Mouse (Mus musculus) MEL (cell line): ENCODE data around the gene Cdk12. TPM values are rescaled to one million over a fixed set of nuclear protein-coding genes. Genes with fewer than 3 reads are reported as not detected.

Experiments
- DNase-seq: peaks from one replicate; pipeline ENCODE4 v3.0.0; 2011; ENCODE audit warnings: low read depth, low spot score
- H3K27ac ChIP-seq: 2 replicates; pipeline ENCODE4 v1.5.1; 2012; ENCODE audit warnings: low read depth, mild to moderate bottlenecking, control low read depth, low read length, moderate library complexity; ENCODE audit not compliant: control insufficient read depth
- H3K27me3 ChIP-seq, 2 experiments: fragments of 150-350 bp in 1 of 2; sonication (generic) in 1 of 2; 2 replicates each; pipeline ENCODE4 v1.6.1; 2012; ENCODE audit warnings: low read length in 2 of 2, mild to moderate bottlenecking in 2 of 2, improper control_type of control experiment in 1 of 2, moderate library complexity in 1 of 2; ENCODE audit not compliant: insufficient read depth in 2 of 2, control insufficient read depth in 1 of 2
- H3K36me3 ChIP-seq, 2 experiments: 2 replicates each; pipeline ENCODE4 v1.6.1; 2012 to 2014; ENCODE audit warnings: low read length in 2 of 2, improper control_type of control experiment in 1 of 2, inconsistent platforms in 1 of 2, mild to moderate bottlenecking in 1 of 2; ENCODE audit not compliant: insufficient read depth in 2 of 2, control insufficient read depth in 1 of 2
- H3K4me1 ChIP-seq, 2 experiments: fragments of 150-350 bp in 1 of 2; sonication (generic) in 1 of 2; 2 replicates each; pipeline ENCODE4 v1.6.1; 2012; ENCODE audit warnings: low read length in 2 of 2, improper control_type of control experiment in 1 of 2, mild to moderate bottlenecking in 1 of 2; ENCODE audit not compliant: insufficient read depth in 2 of 2, control insufficient read depth in 1 of 2
- H3K4me3 ChIP-seq, 2 experiments: fragments of 150-350 bp in 1 of 2; sonication (generic) in 1 of 2; 2 replicates each; pipeline ENCODE4 v1.5.1; 2012; ENCODE audit warnings: low read depth in 2 of 2, low read length in 2 of 2, mild to moderate bottlenecking in 2 of 2, moderate library complexity in 2 of 2, control low read depth in 1 of 2, improper control_type of control experiment in 1 of 2; ENCODE audit not compliant: control insufficient read depth in 1 of 2, insufficient read depth in 1 of 2
- H3K79me2 ChIP-seq: 2 replicates; pipeline ENCODE4 v1.6.1; 2012; ENCODE audit warnings: mild to moderate bottlenecking, low read length, moderate library complexity; ENCODE audit not compliant: control insufficient read depth, poor library complexity, insufficient read depth
- H3K9ac ChIP-seq: 2 replicates; pipeline ENCODE4 v1.6.1; 2012; ENCODE audit warnings: low read depth, mild to moderate bottlenecking, control low read depth, low read length, moderate library complexity; ENCODE audit not compliant: control insufficient read depth, poor library complexity, severe bottlenecking
- H3K9me3 ChIP-seq: fragments of 150-350 bp; sonication (generic); replicated peaks from 2 replicates; pipeline ENCODE4 v1.6.1; 2012; ENCODE audit warnings: mild to moderate bottlenecking, low read length, improper control_type of control experiment, moderate library complexity; ENCODE audit not compliant: insufficient read depth
- BHLHE40 ChIP-seq: IDR thresholded peaks from 2 replicates; pipeline ENCODE4 v1.6.1; 2012; ENCODE audit warnings: low read depth, mild to moderate bottlenecking, inconsistent platforms, low read length, improper control_type of control experiment, borderline replicate concordance
- CHD2 ChIP-seq: IDR thresholded peaks from 2 replicates; pipeline ENCODE4 v1.6.1; 2011; ENCODE audit warnings: low read length, improper control_type of control experiment
- CTCF ChIP-seq, 3 experiments: IDR thresholded peaks in 2 of 3; conservative IDR thresholded peaks in 1 of 3; 2 replicates each; pipeline ENCODE4 v1.5.1; 2011 to 2012; ENCODE audit warnings: low read length in 3 of 3, low read depth in 2 of 3, mild to moderate bottlenecking in 2 of 3, improper control_type of control experiment in 1 of 3, inconsistent platforms in 1 of 3, mixed read lengths in 1 of 3, moderate library complexity in 1 of 3; ENCODE audit not compliant: control insufficient read depth in 1 of 3, insufficient read depth in 1 of 3, poor library complexity in 1 of 3, severe bottlenecking in 1 of 3
- EP300 ChIP-seq, 2 experiments: IDR thresholded peaks; 2 replicates each; pipeline ENCODE4 v1.6.1; 2011; ENCODE audit warnings: improper control_type of control experiment in 2 of 2, low read length in 2 of 2, low read depth in 1 of 2, mild to moderate bottlenecking in 1 of 2
- GABPA ChIP-seq: IDR thresholded peaks from 2 replicates; pipeline ENCODE4 v1.6.1; 2012; ENCODE audit warnings: low read depth, mild to moderate bottlenecking, inconsistent platforms, low read length, improper control_type of control experiment, moderate library complexity
- HCFC1 ChIP-seq: IDR thresholded peaks from 2 replicates; pipeline ENCODE4 v1.6.1; 2012; ENCODE audit warnings: low read depth, mild to moderate bottlenecking, inconsistent platforms, low read length, improper control_type of control experiment, moderate library complexity
- MAX ChIP-seq: IDR thresholded peaks from 2 replicates; pipeline ENCODE4 v1.6.1; 2011; ENCODE audit warnings: low read length, improper control_type of control experiment
- MAZ ChIP-seq: IDR thresholded peaks from 2 replicates; pipeline ENCODE4 v1.6.1; 2012; ENCODE audit warnings: low read depth, mild to moderate bottlenecking, inconsistent platforms, low read length, improper control_type of control experiment
- MEF2A ChIP-seq: IDR thresholded peaks from 2 replicates; pipeline ENCODE4 v1.6.1; 2014; ENCODE audit warnings: low read depth, mild to moderate bottlenecking, inconsistent platforms, low read length, improper control_type of control experiment; ENCODE audit not compliant: poor library complexity, insufficient replicate concordance, severe bottlenecking; ENCODE audit errors: extremely low read depth
- MXI1 ChIP-seq: IDR thresholded peaks from 2 replicates; pipeline ENCODE4 v1.6.1; 2011; ENCODE audit warnings: mild to moderate bottlenecking, low read depth, low read length, improper control_type of control experiment
- POLR2A ChIP-seq, 2 experiments: IDR thresholded peaks; 2 replicates each; pipeline ENCODE4 v1.6.1; 2011 to 2012; ENCODE audit warnings: low read length in 2 of 2, mild to moderate bottlenecking in 2 of 2, control low read depth in 1 of 2, improper control_type of control experiment in 1 of 2, low read depth in 1 of 2, moderate library complexity in 1 of 2; ENCODE audit not compliant: control insufficient read depth in 1 of 2, insufficient read depth in 1 of 2, poor library complexity in 1 of 2
- RAD21 ChIP-seq: IDR thresholded peaks from 2 replicates; pipeline ENCODE4 v1.6.1; 2011; ENCODE audit warnings: mild to moderate bottlenecking, low read depth, low read length, improper control_type of control experiment
- RCOR1 ChIP-seq: IDR thresholded peaks from 2 replicates; pipeline ENCODE4 v1.6.1; 2012; ENCODE audit warnings: low read depth, mild to moderate bottlenecking, inconsistent platforms, low read length, improper control_type of control experiment
- SIN3A ChIP-seq: IDR thresholded peaks from 2 replicates; pipeline ENCODE4 v1.6.1; 2012; ENCODE audit warnings: low read length, improper control_type of control experiment, inconsistent platforms
- SMC3 ChIP-seq: IDR thresholded peaks from 2 replicates; pipeline ENCODE4 v1.6.1; 2011; ENCODE audit warnings: low read depth, low read length, improper control_type of control experiment
- TBP ChIP-seq: IDR thresholded peaks from 2 replicates; pipeline ENCODE4 v1.8.0; 2011; ENCODE audit warnings: low read depth, low read length, improper control_type of control experiment
- TCF12 ChIP-seq: IDR thresholded peaks from 2 replicates; pipeline ENCODE4 v1.6.1; 2014; ENCODE audit warnings: low read depth, mild to moderate bottlenecking, inconsistent platforms, low read length, improper control_type of control experiment, moderate library complexity
- UBTF ChIP-seq: IDR thresholded peaks from 2 replicates; pipeline ENCODE4 v1.6.1; 2012; ENCODE audit warnings: low read depth, mild to moderate bottlenecking, inconsistent platforms, low read length, improper control_type of control experiment, moderate library complexity, borderline replicate concordance; ENCODE audit not compliant: insufficient read depth
- USF1 ChIP-seq: IDR thresholded peaks from 2 replicates; pipeline ENCODE4 v1.6.1; 2014; ENCODE audit warnings: low read depth, mild to moderate bottlenecking, inconsistent platforms, low read length, improper control_type of control experiment, moderate library complexity
- ZC3H11A ChIP-seq: IDR thresholded peaks from 2 replicates; pipeline ENCODE4 v1.6.1; 2012; ENCODE audit warnings: low read depth, mild to moderate bottlenecking, inconsistent platforms, low read length, improper control_type of control experiment
- ZKSCAN1 ChIP-seq: IDR thresholded peaks from 2 replicates; pipeline ENCODE4 v1.6.1; 2012; ENCODE audit warnings: low read depth, mild to moderate bottlenecking, inconsistent platforms, low read length, improper control_type of control experiment, moderate library complexity
- polyA plus RNA-seq, 2 experiments: library from polyadenylated mRNA; stranded (reverse) in 1 of 2; unstranded in 1 of 2; fragments of >175 nt in 1 of 2; fragments of >200 nt in 1 of 2; gene quantifications; 2 replicates each; pipeline versions ENCODE4 v1.2.1 to v1.2.4; 2012; ENCODE audit warnings: low replicate concordance in 2 of 2, low read depth in 1 of 2; ENCODE audit not compliant: insufficient read length in 2 of 2, insufficient read depth in 1 of 2, missing spikeins in 1 of 2
- total RNA-seq: library from RNA; depleted of rRNA; stranded (reverse); fragments of 300-350 nt; gene quantifications from 2 replicates; pipeline ENCODE4 v1.2.3, GENCODE M21; 2012

The Cdk12 gene
- total and polyA plus RNA-seq, 3 experiments: 34.3 to 45.5 (median 34.6) TPM

DNA sequence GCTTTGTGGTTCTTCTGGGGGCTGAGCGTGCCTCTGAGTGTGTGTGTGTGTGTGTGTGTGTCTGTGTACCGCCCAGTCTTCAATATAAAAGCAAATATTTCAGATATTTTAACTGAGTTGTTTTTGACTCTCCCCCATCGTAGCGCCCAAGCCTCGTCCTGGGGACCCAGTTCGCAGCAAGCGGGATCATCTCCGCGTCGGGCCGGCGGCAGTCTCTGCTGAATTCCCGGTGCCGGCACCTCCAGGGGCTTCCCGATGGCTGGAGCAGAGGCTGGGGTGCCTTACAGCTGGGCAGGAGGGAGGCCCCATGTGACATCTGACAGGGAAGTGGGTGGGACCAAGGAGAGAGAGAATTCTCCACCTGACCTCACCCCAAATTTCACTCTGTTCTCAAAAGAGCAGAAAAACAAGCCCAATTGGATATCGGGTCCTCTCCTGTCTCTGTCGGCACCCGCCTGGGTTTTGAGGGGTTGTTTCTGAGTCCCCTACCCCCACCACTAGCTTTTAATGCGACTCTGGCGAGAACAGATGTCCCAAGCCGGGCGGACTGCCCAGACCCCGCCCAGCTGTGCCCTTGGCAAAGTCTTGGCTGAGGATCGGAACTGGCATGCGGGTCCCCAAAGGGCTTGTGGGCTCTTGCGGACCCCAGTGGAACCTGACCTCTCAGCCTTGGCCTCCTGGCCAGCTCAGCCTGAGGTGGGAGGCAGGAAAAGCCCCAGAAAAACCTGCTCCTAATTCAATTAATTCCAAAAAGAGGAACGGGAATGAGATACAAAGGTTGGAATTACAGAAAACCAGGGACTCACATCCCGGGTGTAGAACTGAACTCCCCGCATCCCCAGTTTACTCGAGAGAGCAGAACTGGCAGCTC, 118.2 kb downstream of the Cdk12 start:
- Histone ChIP-seq H3K27ac (no peak overlapping the region), H3K36me3 (no peaks in the 10 kb centered on the region), H3K9ac (no peak overlapping the region), H3K4me1 (no peaks in the 10 kb centered on the region), H3K4me3 (no peak overlapping the region), H3K79me2 (no peaks in the 10 kb centered on the region), H3K27me3 (peaks cover 13 to 41% of the 10 kb centered on the region in 2 experiments), H3K9me3 (no peaks in the 10 kb centered on the region)
- TF ChIP-seq POLR2A (IDR thresholded peaks at IDR 0.05; ENCODE audit: control insufficient read depth in 1 of 2, insufficient read depth in 1 of 2, low read depth in 1 of 2, low read length in 2 of 2, poor library complexity in 1 of 2) (no peak), MAX (no peak), RCOR1 (no peak)
- DNase-seq: no peak

DNA sequence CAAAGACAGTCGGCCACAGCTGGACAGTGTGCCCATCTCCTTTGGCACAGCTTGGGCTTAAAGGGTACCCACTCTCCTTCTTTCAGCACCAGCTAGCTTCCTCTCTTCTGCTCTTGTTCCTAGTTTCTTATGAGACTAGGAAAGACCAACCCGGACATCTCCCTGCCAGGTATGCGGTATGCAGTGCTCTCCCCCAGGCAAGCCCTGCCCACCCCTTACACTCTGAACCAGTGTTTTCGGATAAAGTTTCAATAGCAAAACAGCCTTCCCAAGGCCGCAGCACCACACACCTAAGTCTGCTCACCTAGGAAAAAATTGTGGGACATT, 118.8 kb downstream of the Cdk12 start:
- H3K36me3 ChIP-seq: no peaks in the 10 kb centered on the region
- no peaks in the 10 kb centered on the region for H3K4me1 ChIP-seq
- no peaks in the 10 kb centered on the region for H3K9me3 ChIP-seq
- H3K79me2 ChIP-seq: no peaks in the 10 kb centered on the region
- H3K4me3 ChIP-seq: no peak overlapping the region
- DNase-seq: no peak
- TF ChIP-seq GABPA (no peak), ZC3H11A (no peak), TCF12 (no peak), UBTF (no peak), SIN3A (no peak), CHD2 (no peak), RAD21 (no peak), SMC3 (no peak), MEF2A (no peak), MXI1 (no peak), HCFC1 (no peak), ZKSCAN1 (no peak), EP300 (IDR thresholded peaks at IDR 0.05; ENCODE audit: low read depth in 1 of 2, low read length in 2 of 2) (no peak), CTCF (IDR thresholded peaks at IDR 0.05 in 2 of 3, conservative IDR thresholded peaks at IDR 0.05 in 1 of 3; ENCODE audit: control insufficient read depth in 1 of 3, insufficient read depth in 1 of 3, low read depth in 2 of 3, low read length in 3 of 3, poor library complexity in 1 of 3, severe bottlenecking in 1 of 3) (no peak), USF1 (no peak), TBP (no peak), RCOR1 (no peak), MAZ (no peak), BHLHE40 (no peak)
- H3K27ac ChIP-seq: no peak overlapping the region
- H3K27me3 ChIP-seq: peaks cover 9 to 40% of the 10 kb centered on the region in 2 experiments
- H3K9ac ChIP-seq: no peak overlapping the region
